Comparison of ENCODE assay signal across 11 mouse cellular contexts in the genomic region with DNA sequence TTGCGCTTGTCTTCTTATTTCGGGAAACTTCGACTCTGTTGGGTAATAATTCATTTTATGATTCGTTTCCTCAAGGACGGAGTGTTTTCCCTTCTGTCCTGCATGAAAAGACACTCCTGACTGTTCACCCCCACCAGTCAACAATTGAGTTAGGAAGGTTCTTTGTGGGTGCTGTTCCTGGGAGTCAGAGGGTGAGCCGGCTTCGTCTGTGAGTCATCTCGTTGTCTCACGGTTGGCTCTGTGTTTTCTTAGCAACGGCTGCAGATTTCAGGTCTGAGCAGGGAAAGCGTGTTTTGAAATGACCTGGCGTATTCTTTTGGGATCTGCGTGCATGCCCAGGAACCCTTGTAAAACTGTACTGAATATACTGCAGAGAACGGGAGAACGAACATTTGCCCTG. TPM values are rescaled to one million over a fixed set of nuclear protein-coding genes. Genes with fewer than 3 reads are reported as not detected.
DNase-seq lines count a peak whose midpoint lies in the region; ATAC-seq and TF ChIP-seq lines count a peak whose summit lies in the region.
"Had no signal": no experiment of that assay in that cellular context is flagged by ENCODE, and none has a peak within 500 bp of the region (broad histone marks: within the 10 kb centered on the region; RNA-seq: fewer than 3 reads in every experiment).

No protein-coding gene starts in this region.

- H3K4me3 ChIP-seq in kidney, embryonic 16.5 days (ENCODE audit: low read length) = no peak overlapping the region
- no peak overlapping the region for H3K4me3 ChIP-seq in C2C12 (ENCODE audit: insufficient read depth, poor library complexity, severe bottlenecking)
- no peak overlapping the region for H3K4me3 ChIP-seq in limb, embryonic 15.5 days
- H3K4me3 ChIP-seq: megakaryocyte, embryonic 14.5 days had no signal

- H3K79me2 ChIP-seq in C2C12 (ENCODE audit: control insufficient read depth, insufficient read depth) = no peaks in the 10 kb centered on the region

- ATAC-seq in kidney, embryonic 16.5 days (ENCODE audit: low FRiP score, low TSS enrichment) = no peak
- no peak for ATAC-seq in limb, embryonic 15.5 days (ENCODE audit: insufficient number of reproducible peaks, low FRiP score, low TSS enrichment, low read depth)
- ATAC-seq: hindbrain, postnatal 0 days had no signal

- 43% methylated on average over 15 of the region's 15 CpGs for WGBS in kidney, embryonic 16.5 days
- 46% methylated on average over 15 of the region's 15 CpGs for WGBS in limb, embryonic 15.5 days

- no peaks in the 10 kb centered on the region for H3K36me3 ChIP-seq in kidney, embryonic 16.5 days (ENCODE audit: insufficient read depth, low read length)
- no peaks in the 10 kb centered on the region for H3K36me3 ChIP-seq in C2C12 (ENCODE audit: control insufficient read depth, insufficient read depth)
- H3K36me3 ChIP-seq in limb, embryonic 15.5 days = no peaks in the 10 kb centered on the region

- no peaks in the 10 kb centered on the region for H3K9me3 ChIP-seq in kidney, embryonic 16.5 days (ENCODE audit: low read length)
- H3K9me3 ChIP-seq in limb, embryonic 15.5 days = no peaks in the 10 kb centered on the region
- H3K9me3 ChIP-seq: megakaryocyte, embryonic 14.5 days had no signal

- H3K4me1 ChIP-seq in kidney, embryonic 16.5 days (ENCODE audit: insufficient read depth, low read length) = peaks cover 51% of the 10 kb centered on the region
- H3K4me1 ChIP-seq in limb, embryonic 15.5 days = peaks cover 24% of the 10 kb centered on the region
- H3K4me1 ChIP-seq: megakaryocyte, embryonic 14.5 days had no signal

- no peak overlapping the region for H3K4me2 ChIP-seq in kidney, embryonic 16.5 days (replicated peaks; ENCODE audit: low read depth, low read length)
- peak overlapping the region; percentile 27 for H3K4me2 ChIP-seq in limb, embryonic 15.5 days

- H3K27ac ChIP-seq in kidney, embryonic 16.5 days (ENCODE audit: low read length) = no peak overlapping the region
- no peak overlapping the region; the same call in 1 of the 2 replicates for H3K27ac ChIP-seq in limb, embryonic 15.5 days
- H3K27ac ChIP-seq: hindbrain, postnatal 0 days had no signal

- H3K79me3 ChIP-seq in C2C12 (ENCODE audit: low read depth) = no peaks in the 10 kb centered on the region

- peak; percentile 24 for DNase-seq in kidney, adult 9 months
- DNase-seq in adrenal gland, postnatal 14 days = peak; percentile 74
- no peak for DNase-seq in thymus, postnatal 14 days
- no peak for DNase-seq in thymus, postnatal 0 days (ENCODE audit: low spot score)
- no peak for DNase-seq in gastrocnemius, postnatal 10 days
- DNase-seq: spleen, adult 18-20 months had no signal

- no peak overlapping the region for H3K9ac ChIP-seq in kidney, embryonic 16.5 days (replicated peaks; ENCODE audit: low read length)
- no peak overlapping the region for H3K9ac ChIP-seq in limb, embryonic 15.5 days

- TF ChIP-seq CTCF in C2C12 (IDR thresholded peaks at IDR 0.05; ENCODE audit: control insufficient read depth, insufficient read depth, insufficient read length) = no peak

- H3ac ChIP-seq in C2C12 (ENCODE audit: control insufficient read depth, insufficient read length, low read depth) = peak overlapping the region; percentile 1

- H3K27me3 ChIP-seq in kidney, embryonic 16.5 days (ENCODE audit: insufficient read depth, low read length) = 0 out of 2 replicates have a peak, but pooled peaks cover 4% of the 10 kb centered on the region
- H3K27me3 ChIP-seq in C2C12 (ENCODE audit: control insufficient read depth, insufficient read depth, insufficient read length) = no peaks in the 10 kb centered on the region
- no peaks in the 10 kb centered on the region for H3K27me3 ChIP-seq in limb, embryonic 15.5 days

TF ChIP-seq in C2C12, 6 proteins besides CTCF, POLR2A, EP300 and RAD21:
- TF ChIP-seq FOSL1 (IDR thresholded peaks at IDR 0.05; ENCODE audit: insufficient read depth, low read length, poor library complexity, severe bottlenecking) (no peak), MYOD1 (IDR thresholded peaks at IDR 0.05; ENCODE audit: control insufficient read depth, insufficient read length, low read depth) (no peak), MYOG (IDR thresholded peaks at IDR 0.05; ENCODE audit: control insufficient read depth, extremely low read depth, insufficient read length) (no peak), USF1 (IDR thresholded peaks at IDR 0.05; ENCODE audit: low read depth) (no peak), CEBPB (IDR thresholded peaks at IDR 0.05; ENCODE audit: low read depth) (no peak), MAX (IDR thresholded peaks at IDR 0.05) (peak; percentile 44)
TF ChIP-seq in C2C12: peak in this region for 1.

RNA-seq across cellular contexts. Expression of gene Syne2, which starts 9.8 kb away (rescaled TPM):
- 58.7 and 61.9 TPM in 2 replicates for polyA plus RNA-seq in kidney, embryonic 16.5 days (2015; fragmentation: Nextera tagmentation; extraction: Ambion mirVana)
- 5.3 TPM for polyA plus RNA-seq in C2C12 (2012; fragmentation: generic; extraction: Trizol)
- total RNA-seq in adrenal gland, postnatal 14 days (2021) = 61.7 and 63.1 TPM in 2 replicates
- 43.9 and 45.9 TPM in 2 replicates for polyA plus RNA-seq in limb, embryonic 15.5 days (2015; fragmentation: Nextera tagmentation; extraction: Ambion mirVana)
- polyA plus RNA-seq in thymus, postnatal 0 days (2015; fragmentation: Nextera tagmentation; extraction: Ambion mirVana) = 5.0 and 6.2 TPM in 2 replicates
- 10 to 100 TPM; 22.2 to 28.2 TPM for total RNA-seq in gastrocnemius, postnatal 10 days (2021)

Comparison
In these comparisons a context has a peak if more than half of its experiments do, and no peak if none do; other contexts are left out.
1. DNase-seq: peak in kidney, adult 9 months (single experiment) and adrenal gland, postnatal 14 days (single experiment); none in thymus, postnatal 14 days (single experiment), thymus, postnatal 0 days (single experiment) and gastrocnemius, postnatal 10 days (single experiment).